Mouse (Mus musculus) mature B cell (primary cell): ENCODE measurements at regions not wholly inside any gene's neighbourhood (a gene's known extent, or its start where the extent isn't known, plus 50 kb on each side); places are given as distances from the start of the nearest gene placed in this dataset.

Source experiments
- in situ Hi-C: fragments of 300-500 bp; cut with MboI; formaldehyde crosslinking; loops from 2 replicates; pipeline ENCODE4 v1.14.3; 2019

DNA sequence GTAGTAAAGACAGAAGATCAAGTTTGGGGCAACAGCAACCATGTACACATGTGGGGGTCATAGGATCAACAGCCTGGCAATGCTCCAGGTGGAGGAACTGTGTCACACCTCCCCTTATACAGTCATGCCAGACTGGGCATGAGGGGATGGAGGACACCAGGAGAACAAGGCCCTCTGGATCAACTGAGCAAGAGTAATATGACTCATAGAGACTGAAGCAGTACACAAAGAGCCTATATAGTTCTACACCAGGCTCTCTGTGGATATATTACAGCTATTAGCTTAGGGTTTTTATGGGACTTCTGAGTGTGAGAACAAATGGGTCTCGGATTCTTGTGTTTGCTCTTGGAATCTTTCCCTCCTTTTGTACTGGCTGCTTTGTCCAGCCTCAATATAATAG lies 57.9 kb upstream of the Ifngr1 start:
- in situ Hi-C loops, result no loop called here
